Mouse (Mus musculus): ENCODE data around the gene Smg1.

Gene Smg1

GRCm38 (mm10) chr7:118243453-118244385, at the start of gene Smg1:
Smg1 (minus strand) TSS chr7:118243670.
- DNase-seq, result peak; percentile 100

- DNase-seq, result no peak
These were observed 39.7 kb upstream of the Smg1 start for GRCm38 (mm10) chr7:118283186-118283585.

GRCm38 (mm10) chr7:118282543-118282942, 39.1 kb upstream of the Smg1 start:
- DNase-seq, result no peak

GRCm38 (mm10) chr7:118279521-118279920, 36.1 kb upstream of the Smg1 start:
- no peak for DNase-seq

- peak; percentile 69 for DNase-seq
These were observed 34.0 kb upstream of the Smg1 start for GRCm38 (mm10) chr7:118277335-118277910.

- no peak for DNase-seq
These were observed 33.3 kb upstream of the Smg1 start for GRCm38 (mm10) chr7:118276684-118277334.

- DNase-seq, result no peak
These were observed 31.8 kb upstream of the Smg1 start for GRCm38 (mm10) chr7:118275265-118275664.

- DNase-seq, result no peak
These were observed 31.4 kb upstream of the Smg1 start for GRCm38 (mm10) chr7:118274851-118275250.

- DNase-seq, result no peak
These were observed 30.7 kb upstream of the Smg1 start for GRCm38 (mm10) chr7:118274169-118274568.

- DNase-seq, result no peak
These were observed 22.6 kb upstream of the Smg1 start for GRCm38 (mm10) chr7:118266099-118266498.

GRCm38 (mm10) chr7:118263606-118264005, 20.1 kb upstream of the Smg1 start:
- no peak for DNase-seq

GRCm38 (mm10) chr7:118262409-118262808, 18.9 kb upstream of the Smg1 start:
- DNase-seq, result no peak

GRCm38 (mm10) chr7:118259676-118260305, 16.3 kb upstream of the Smg1 start:
- no peak for DNase-seq

- no peak for DNase-seq
These were observed 15.0 kb upstream of the Smg1 start for GRCm38 (mm10) chr7:118258451-118258850.

GRCm38 (mm10) chr7:118256740-118257139, 13.3 kb upstream of the Smg1 start:
- DNase-seq, result no peak

GRCm38 (mm10) chr7:118254460-118254859, 11.0 kb upstream of the Smg1 start:
- no peak for DNase-seq

GRCm38 (mm10) chr7:118254015-118254414, 10.5 kb upstream of the Smg1 start:
- no peak for DNase-seq

GRCm38 (mm10) chr7:118252979-118253378, 9.5 kb upstream of the Smg1 start:
- no peak for DNase-seq

GRCm38 (mm10) chr7:118252349-118252748, 8.9 kb upstream of the Smg1 start:
- peak; percentile 42 for DNase-seq

- DNase-seq, result peak; percentile 32
These were observed 8.1 kb upstream of the Smg1 start for GRCm38 (mm10) chr7:118251392-118252170.

GRCm38 (mm10) chr7:118250482-118251160, 7.2 kb upstream of the Smg1 start:
- DNase-seq, result no peak

- DNase-seq, result no peak
These were observed 6.1 kb upstream of the Smg1 start for GRCm38 (mm10) chr7:118249563-118249962.
